Mouse (Mus musculus): ENCODE data around the gene Dnm2.

GRCm38 (mm10) chr9:21427773-21428172 is 3.1 kb downstream of the Dnm2 start:
- TF ChIP-seq CTCF (IDR thresholded peaks at IDR 0.05; ENCODE audit: borderline replicate concordance, control insufficient read depth, extremely low read depth, insufficient read depth, low read length, poor library complexity) = no peak
- no peak for TF ChIP-seq POLR2A (IDR thresholded peaks at IDR 0.05; ENCODE audit: control insufficient read depth, extremely low read depth, insufficient read depth, low read length, poor library complexity)
